Mouse (Mus musculus): ENCODE measurements around the gene Sin3a.
A peak's percentile ranks its signal among the peaks of the same experiment; 100 is the strongest.

The Sin3a gene

DNA sequence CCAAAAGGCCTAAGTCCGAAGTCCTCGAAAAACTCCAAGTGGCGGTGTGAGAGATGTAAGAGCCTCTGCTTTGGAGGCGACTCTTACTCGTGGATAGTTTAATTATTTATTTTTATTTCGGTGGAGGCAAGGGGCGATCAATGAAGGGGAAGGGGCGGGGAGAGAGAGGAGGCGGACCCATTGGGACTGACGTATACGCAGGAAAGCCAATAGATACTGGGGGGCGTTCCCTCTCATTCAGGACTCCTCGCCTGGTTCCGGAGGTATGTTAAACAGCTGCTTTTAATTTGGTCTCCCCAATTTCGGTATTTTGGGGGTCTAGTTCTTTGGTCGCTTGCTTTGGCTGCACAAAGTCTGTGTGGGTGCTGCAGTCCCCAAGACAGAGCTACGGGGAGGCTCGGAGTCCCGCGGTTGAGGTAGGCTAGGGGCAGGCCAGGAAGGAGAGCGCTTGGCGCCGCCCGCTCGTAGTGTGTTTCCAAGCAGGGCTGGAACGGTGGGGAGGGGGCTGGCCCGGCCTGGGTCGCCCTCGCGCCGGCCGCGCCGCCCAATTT lies at the start of gene Sin3a:
TSS of gene Sin3a (plus strand) at position 240 of the 551 bp plus-strand sequence.
- peak; percentile 58 for DNase-seq (ENCODE audit: extremely low spot score, low read depth, low spot score)

DNA sequence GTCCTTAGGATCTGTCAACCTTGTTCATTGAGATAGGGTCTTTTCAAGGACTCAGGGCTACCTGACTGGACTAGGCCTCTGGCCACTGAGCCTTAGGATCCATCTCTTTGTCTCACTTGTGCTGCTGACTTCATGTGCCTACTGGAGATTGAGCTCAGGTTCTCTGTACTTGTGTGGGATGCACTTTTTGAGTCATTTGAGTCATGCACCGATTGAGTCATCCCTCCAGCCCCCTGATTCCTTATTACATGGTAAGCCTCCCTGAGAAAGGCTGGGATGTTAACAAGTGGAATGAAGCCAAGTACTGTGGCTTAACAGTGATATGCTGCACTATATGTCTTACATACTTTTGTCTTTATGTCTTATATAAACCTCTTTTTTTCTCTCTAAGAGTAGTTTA lies 40.1 kb upstream of the Sin3a start:
- no peak for DNase-seq (ENCODE audit: extremely low spot score, low read depth, low spot score)

DNA sequence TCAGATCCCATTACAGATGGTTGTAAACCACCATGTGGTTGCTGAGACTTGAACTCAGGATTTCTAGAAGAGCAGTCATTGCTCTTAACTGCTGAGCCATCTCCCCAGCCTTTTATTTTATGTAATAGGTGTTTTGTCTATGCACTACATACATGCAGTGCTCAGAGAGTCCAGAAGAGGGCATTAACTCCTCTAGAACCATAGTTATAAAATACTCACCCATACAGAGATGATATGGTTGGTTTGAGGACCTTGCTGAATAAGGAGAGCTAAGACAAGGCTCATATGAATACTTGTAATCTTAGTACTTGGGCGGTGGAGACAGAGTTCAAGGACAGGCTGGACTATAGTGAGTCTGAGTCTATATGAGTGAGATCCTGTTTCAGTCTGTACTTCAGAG lies 15.6 kb upstream of the Sin3a start:
- no peak for DNase-seq (ENCODE audit: extremely low spot score, low read depth, low spot score)

DNA sequence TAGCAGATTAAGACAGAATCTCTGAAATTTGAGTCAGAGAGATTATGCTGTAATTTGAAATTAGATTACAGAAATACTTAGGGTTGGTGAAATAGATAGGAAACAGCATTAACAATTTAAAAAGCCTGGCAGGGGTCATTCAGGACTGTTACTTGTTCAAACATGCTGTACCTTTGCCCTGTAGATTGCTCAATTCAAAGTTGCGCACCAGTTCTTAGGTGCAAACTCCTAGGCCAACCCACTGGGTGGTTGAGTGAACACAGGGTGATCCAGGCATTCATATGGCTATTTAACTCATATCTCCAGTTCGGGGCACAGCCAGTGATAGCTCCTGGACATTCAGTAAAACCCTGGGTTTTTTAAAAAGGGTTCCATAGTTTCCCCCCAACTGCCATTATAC lies 7.7 kb upstream of the Sin3a start:
- no peak for DNase-seq (ENCODE audit: extremely low spot score, low read depth, low spot score)

GRCm38 (mm10) chr9:57068266-57068665 lies 3.6 kb upstream of the Sin3a start:
- no peak for DNase-seq (ENCODE audit: extremely low spot score, low read depth, low spot score)

- DNase-seq (ENCODE audit: extremely low spot score, low read depth, low spot score), result no peak
These were observed 1.6 kb upstream of the Sin3a start for GRCm38 (mm10) chr9:57070262-57070661.

DNA sequence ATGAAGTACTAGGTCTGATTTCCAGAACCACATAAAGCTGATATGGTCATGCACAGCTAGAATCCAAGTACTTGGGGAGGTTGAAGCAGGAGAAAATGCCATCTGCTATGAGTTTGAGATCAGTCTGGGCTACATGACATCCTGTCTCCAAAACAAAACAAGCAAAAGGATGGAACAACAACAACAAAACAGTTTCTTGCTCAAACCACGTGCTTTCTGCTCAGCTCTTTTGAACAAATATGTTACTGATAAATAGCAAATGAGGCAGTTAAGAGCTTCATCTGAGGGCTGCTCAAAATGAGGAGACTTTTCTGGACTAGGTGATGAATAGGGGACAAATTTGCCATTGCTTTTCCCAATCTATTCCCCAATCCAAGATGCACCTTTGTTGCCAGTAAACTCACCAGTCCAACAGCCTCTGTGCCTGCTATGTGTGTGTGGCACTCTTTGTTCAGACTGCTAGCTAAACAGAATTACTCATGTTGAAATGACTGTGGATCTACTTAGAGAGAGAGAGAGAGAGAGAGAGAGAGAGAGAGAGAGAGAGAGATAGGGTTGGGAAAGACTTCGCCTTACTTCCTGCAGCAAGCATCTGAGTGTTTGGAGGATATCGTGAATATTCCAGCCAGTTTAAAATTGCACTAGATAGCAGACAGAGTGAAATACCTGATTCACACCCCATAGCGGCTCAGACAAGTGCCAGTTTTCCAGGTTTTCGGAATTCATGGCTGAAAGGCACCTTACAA lies 867 bp upstream of the Sin3a start:
- no peak for DNase-seq (ENCODE audit: extremely low spot score, low read depth, low spot score)

GRCm38 (mm10) chr9:57072526-57072988 lies 717 bp downstream of the Sin3a start:
- no peak for DNase-seq (ENCODE audit: extremely low spot score, low read depth, low spot score)

GRCm38 (mm10) chr9:57072989-57073789 lies 1.3 kb downstream of the Sin3a start:
- DNase-seq (ENCODE audit: extremely low spot score, low read depth, low spot score), result peak; percentile 100

DNA sequence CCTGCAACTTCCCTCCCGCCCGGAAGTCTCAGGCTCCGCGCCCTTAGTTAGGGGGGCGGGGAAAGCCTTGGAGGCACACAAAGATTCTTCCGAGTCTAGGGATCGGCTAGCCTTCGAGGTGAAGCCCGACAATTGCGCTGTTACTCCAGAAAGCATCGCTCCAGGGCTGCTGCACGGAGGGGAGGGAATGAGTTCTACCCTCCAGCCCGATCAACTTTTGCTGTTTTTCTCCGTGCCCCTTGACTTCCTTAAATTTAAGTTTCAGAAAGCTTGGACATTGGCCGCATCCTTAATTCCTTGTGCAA lies 1.9 kb downstream of the Sin3a start:
- no peak for DNase-seq (ENCODE audit: extremely low spot score, low read depth, low spot score)

GRCm38 (mm10) chr9:57074171-57074821 lies 2.5 kb downstream of the Sin3a start:
- DNase-seq (ENCODE audit: extremely low spot score, low read depth, low spot score), result no peak

GRCm38 (mm10) chr9:57074822-57075603 lies 3.2 kb downstream of the Sin3a start:
- DNase-seq (ENCODE audit: extremely low spot score, low read depth, low spot score), result peak; percentile 46

DNA sequence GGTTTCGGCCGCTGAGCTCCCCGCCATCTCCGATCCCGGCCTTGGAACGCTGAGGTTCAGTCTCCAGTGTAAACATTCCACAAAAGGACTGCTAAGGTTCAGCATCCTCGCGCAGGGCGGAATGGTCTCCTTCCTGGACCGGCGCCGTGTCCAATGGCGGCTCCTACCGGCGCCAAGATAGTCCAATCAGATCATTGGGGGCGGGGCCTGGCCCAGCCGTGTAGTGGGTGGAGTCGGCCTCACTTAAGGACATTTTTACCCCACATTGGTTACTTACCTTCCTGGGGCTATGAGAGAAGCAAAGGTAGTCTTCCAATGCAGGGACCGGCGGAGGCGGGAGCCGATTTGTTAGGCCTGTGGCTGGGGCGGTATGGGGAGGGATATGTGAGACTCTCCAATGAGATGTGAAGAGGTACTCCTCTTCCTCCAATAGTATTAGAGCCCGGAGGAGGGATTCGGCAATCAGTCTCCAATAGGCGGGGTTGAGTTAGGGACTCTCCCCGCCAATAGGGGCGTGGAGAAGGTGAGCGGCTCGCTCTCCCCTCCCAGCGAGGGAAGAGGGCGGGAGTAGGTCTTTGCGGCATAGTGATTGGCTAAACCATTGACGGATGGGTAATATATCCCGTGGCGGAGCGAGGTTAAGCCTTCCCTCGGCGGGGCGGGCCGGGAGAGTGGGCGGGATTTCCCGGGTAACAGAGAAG lies 4.0 kb downstream of the Sin3a start:
- DNase-seq (ENCODE audit: extremely low spot score, low read depth, low spot score), result peak; percentile 97

DNA sequence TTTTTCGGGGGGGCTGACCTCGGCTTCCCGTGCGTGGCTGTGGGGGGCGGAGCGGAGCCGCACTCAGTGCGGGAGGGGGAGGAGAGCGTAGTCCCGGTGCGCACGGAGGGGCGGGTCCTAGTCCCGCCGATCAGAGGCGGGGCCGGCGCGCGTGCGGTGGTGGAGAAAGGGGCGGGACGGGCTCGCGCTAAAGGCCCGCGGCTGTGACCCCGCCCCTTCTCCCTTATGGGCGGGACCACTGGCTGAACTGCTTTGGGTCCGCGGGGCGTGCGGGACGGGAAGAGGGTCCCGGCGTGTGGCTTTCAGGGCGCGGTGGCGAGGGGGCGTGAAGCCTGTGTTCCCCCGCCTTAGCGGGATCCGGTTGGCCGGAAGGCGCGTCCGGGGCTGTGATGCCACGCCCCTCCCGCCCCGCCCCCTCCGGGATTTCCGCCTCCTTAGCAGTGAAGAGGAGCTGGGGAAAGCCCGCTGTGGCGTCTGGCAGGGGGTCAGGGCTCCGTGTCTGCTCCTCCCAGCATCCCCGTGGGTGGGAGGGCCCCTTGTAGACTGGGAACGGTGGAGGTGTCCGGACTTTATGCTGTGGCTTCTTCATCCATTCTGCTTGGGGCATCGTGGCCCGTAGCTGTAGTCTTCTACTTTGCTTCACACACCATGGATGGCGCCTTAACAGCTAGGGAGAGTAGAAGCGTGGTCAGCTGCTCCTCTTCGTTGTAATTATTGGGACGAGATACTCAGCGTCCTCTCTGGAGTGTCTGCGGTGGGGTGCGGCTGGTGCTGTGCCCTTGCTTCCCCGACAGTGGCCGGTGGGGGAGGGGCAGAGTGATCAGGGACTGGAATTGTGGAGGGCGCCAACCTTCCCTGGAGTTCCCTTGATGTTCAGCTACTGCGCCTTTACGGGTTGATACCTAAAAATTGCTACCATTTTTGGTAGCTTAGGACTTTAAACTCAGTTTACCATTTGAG lies 5.1 kb downstream of the Sin3a start:
- peak; percentile 22 for DNase-seq (ENCODE audit: extremely low spot score, low read depth, low spot score)

GRCm38 (mm10) chr9:57082236-57082635 lies 10.4 kb downstream of the Sin3a start:
- DNase-seq (ENCODE audit: extremely low spot score, low read depth, low spot score), result no peak

GRCm38 (mm10) chr9:57117261-57117755 lies 45.5 kb downstream of the Sin3a start:
- DNase-seq (ENCODE audit: extremely low spot score, low read depth, low spot score), result no peak

DNA sequence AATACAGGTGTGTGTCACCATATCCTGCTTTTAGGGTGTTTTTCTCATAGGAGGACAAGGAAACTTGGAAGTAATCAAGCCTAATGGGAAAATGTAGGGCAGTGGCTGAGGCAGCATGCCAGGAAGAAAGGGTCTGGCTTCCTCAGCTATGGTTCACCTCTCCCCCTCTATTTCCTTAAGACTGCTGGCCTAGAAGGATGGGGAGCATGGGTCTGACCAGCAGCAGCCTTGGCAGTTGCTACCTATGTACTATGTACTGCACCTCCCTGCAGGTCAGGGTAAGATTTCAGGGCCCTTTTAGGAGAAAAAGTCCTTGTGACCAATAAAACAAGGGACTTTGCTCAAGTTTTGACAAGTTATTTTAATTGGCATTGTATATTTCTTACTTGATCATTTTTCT lies 57.8 kb downstream of the Sin3a start:
- no peak for DNase-seq (ENCODE audit: extremely low spot score, low read depth, low spot score)

DNA sequence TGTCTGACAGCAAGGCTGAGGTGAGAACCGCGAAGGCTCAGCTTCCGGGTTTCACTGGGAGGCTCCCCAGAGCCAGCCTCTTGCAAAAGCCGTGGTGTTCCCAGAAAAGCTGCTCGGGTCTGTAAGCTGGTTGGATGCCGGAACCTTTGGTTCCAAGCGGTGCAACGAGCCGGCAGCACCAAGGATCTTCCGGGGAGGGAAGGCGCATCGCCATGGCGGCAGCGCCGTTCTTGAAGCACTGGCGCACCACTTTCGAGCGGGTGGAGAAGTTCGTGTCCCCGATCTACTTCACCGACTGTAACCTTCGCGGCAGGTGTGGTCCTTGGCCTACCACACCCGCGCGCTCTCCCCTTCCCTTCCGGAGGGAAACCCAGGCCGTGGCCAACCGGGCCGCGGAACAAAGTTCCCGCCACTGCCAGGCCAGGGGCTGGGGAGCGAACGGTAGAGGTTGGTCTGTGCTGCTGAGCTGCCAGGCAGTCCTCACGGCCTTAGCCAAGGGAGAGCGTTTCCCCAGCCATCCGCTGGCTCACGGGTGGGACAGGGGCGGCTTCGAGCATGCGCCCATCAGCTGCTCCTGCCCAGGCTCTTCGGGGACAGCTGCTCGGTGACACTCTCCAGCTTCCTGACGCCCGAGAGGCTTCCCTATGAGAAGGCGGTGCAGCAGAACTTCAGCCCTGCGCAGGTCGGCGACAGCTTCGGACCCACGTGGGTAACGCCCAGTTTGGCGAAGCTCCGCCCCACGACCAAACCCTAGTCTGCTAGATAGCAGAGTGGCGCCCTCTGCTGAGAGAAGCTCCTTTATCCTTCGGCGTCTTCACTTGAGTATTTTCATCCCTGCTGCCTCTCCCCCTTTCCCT lies 59.0 kb downstream of the Sin3a start, which contains the start of gene Man2c1:
TSS of gene Man2c1 (plus strand) at position 114 of the 857 bp plus-strand sequence.
- DNase-seq (ENCODE audit: extremely low spot score, low read depth, low spot score), result peak; percentile 79
